Mouse (Mus musculus): ENCODE data around the gene Ccdc30.

The Ccdc30 gene

GRCm38 (mm10) chr4:119417270-119417669, 1.9 kb upstream of the Ccdc30 start:
- DNase-seq (ENCODE audit: low read depth, low spot score): no peak

- DNase-seq (ENCODE audit: low read depth, low spot score): no peak
Measured at GRCm38 (mm10) chr4:119412791-119413190, 2.5 kb downstream of the Ccdc30 start.

- DNase-seq (ENCODE audit: low read depth, low spot score): no peak
Measured at GRCm38 (mm10) chr4:119411877-119412650, 3.3 kb downstream of the Ccdc30 start.

- DNase-seq (ENCODE audit: low read depth, low spot score): no peak
Measured at GRCm38 (mm10) chr4:119403431-119403830, 11.9 kb downstream of the Ccdc30 start.

GRCm38 (mm10) chr4:119400896-119401295, 14.4 kb downstream of the Ccdc30 start:
- no peak for DNase-seq (ENCODE audit: low read depth, low spot score)

- DNase-seq (ENCODE audit: low read depth, low spot score): no peak
Measured at GRCm38 (mm10) chr4:119398751-119399150, 16.6 kb downstream of the Ccdc30 start.

- peak; percentile 14 for DNase-seq (ENCODE audit: low read depth, low spot score)
Measured at GRCm38 (mm10) chr4:119390369-119390768, 25.0 kb downstream of the Ccdc30 start.

- no peak for DNase-seq (ENCODE audit: low read depth, low spot score)
Measured at GRCm38 (mm10) chr4:119389184-119389583, 26.1 kb downstream of the Ccdc30 start.

GRCm38 (mm10) chr4:119381471-119382190, 33.7 kb downstream of the Ccdc30 start:
- DNase-seq (ENCODE audit: low read depth, low spot score): no peak

- DNase-seq (ENCODE audit: low read depth, low spot score): no peak
Measured at GRCm38 (mm10) chr4:119369460-119369859, 45.9 kb downstream of the Ccdc30 start.

- no peak for DNase-seq (ENCODE audit: low read depth, low spot score)
Measured at GRCm38 (mm10) chr4:119366758-119367526, 48.4 kb downstream of the Ccdc30 start.

GRCm38 (mm10) chr4:119362231-119362630, 53.1 kb downstream of the Ccdc30 start:
- no peak for DNase-seq (ENCODE audit: low read depth, low spot score)

GRCm38 (mm10) chr4:119359196-119359971, 55.9 kb downstream of the Ccdc30 start:
- peak; percentile 34 for DNase-seq (ENCODE audit: low read depth, low spot score)

GRCm38 (mm10) chr4:119345508-119345907, 69.8 kb downstream of the Ccdc30 start:
- no peak for DNase-seq (ENCODE audit: low read depth, low spot score)

GRCm38 (mm10) chr4:119338861-119339361, 76.4 kb downstream of the Ccdc30 start:
- peak; percentile 40 for DNase-seq (ENCODE audit: low read depth, low spot score)

GRCm38 (mm10) chr4:119338422-119338821, 76.9 kb downstream of the Ccdc30 start:
- DNase-seq (ENCODE audit: low read depth, low spot score): no peak

GRCm38 (mm10) chr4:119333487-119333886, 81.8 kb downstream of the Ccdc30 start:
- DNase-seq (ENCODE audit: low read depth, low spot score): no peak

GRCm38 (mm10) chr4:119320896-119321550, 94.3 kb downstream of the Ccdc30 start:
- no peak for DNase-seq (ENCODE audit: low read depth, low spot score)

- peak; percentile 96 for DNase-seq (ENCODE audit: low read depth, low spot score)
Measured at GRCm38 (mm10) chr4:119320131-119320830, 95.0 kb downstream of the Ccdc30 start, which contains the start of gene Ppih. Gene Ppih (minus strand): TSS chr4:119320546.

- DNase-seq (ENCODE audit: low read depth, low spot score): no peak
Measured at GRCm38 (mm10) chr4:119313756-119314155, 101.6 kb downstream of the Ccdc30 start.

All from CD4-positive helper T cell, adult 2 months (primary cell).